Mouse (Mus musculus): ENCODE data around the gene Cyth3.

The Cyth3 gene

DNA sequence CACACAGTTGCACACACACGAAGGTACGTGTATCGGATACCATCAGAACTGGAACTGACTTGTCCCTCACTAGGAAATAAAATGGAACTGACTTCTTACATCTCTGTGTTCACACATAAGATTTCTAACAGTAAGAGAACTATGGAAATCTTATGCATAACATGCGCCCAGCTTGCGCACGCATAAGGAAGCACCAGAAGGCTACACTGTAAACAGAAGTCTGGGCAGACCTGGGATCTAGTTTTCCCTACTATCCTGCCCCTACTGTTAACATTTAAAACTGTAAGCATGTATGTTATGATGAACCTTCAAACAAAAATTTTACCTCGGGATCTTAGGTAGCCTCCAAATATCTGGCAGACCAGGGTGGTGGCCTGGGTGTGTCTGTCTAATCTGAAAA, 99.7 kb downstream of the Cyth3 start:
- no peak for DNase-seq

DNA sequence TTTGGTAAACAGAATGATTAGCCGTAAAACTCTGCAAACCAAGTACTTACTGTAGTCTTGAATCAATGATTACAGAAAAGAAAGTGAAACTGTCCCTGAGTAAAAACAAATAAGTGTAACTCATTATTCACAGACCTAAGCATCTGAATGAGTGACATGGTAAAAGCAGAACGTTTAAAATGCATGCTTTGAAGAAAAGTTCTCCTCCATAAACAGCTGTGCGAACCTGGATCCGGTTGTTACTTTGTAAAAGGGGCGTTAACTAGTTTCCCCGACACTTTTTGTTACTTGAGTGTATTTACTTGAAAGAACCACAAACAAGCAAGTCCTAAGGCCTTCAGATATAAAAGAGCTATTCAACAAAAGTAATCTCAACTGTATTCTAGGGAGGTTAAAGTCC, 108.7 kb downstream of the Cyth3 start:
- DNase-seq, result no peak

- DNase-seq, result peak; percentile 49
These were observed 109.4 kb downstream of the Cyth3 start for GRCm38 (mm10) chr5:143731483-143732112.

GRCm38 (mm10) chr5:143732180-143732891, 110.1 kb downstream of the Cyth3 start, which contains the start of gene Usp42:
Gene Usp42, minus strand, starts transcription at chr5:143732280.
- DNase-seq, result peak; percentile 98

DNA sequence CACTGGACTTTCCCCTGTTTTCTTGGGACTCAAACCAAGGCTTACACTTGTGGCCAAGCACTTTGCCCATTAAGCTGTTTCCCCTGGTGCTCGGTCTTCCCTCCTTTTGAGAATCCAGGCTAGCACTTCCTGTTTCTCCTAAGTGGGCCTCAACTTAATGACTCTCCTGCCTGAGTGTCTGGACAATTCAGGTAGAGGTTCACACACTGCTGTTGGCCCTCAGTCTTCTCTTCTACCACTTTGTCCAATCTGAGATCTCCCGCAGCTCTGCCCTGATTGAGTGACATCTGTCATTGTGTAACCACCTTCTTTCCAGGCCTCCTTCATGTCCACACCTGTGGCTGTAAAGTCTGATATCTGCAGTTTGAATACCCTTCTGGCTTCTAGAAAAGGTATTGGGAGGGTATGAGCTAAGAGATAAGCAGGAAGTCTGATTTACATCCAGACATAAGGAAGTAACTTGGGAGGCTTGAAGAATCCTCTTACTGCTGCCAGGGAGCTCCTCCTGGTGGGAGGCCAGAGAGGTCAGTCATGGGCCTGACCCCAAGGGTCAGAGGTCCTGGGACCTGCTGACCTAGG, 127.5 kb downstream of the Cyth3 start:
- no peak for DNase-seq

DNA sequence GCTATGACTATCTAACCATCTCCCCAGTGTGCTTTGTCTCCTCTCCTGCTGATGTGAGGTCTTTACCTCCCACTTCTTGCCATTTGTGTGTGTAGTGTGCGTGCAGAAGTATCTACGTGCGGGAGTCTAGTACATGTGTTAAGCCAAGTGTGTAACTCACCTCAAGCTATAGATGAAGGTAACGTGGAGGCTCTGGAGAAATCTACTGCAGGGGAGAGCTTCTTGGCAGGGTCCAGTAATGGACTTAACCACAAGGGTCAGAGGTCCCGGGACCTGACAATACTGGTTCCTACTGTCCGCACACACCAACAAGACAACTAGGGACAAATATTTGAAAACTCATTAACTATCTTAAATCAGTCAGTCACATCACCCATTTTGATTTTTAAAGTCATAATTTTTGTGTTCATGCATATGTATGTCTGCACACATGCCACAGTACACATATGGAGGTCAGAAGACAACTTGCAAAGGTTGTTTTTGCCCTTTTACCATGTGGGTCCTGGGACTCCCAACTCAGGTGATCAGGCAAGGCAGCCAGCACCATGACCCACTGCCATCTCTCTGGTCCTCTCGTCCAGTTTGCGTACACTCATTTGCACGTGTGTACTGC, 133.4 kb downstream of the Cyth3 start:
- DNase-seq, result no peak

DNA sequence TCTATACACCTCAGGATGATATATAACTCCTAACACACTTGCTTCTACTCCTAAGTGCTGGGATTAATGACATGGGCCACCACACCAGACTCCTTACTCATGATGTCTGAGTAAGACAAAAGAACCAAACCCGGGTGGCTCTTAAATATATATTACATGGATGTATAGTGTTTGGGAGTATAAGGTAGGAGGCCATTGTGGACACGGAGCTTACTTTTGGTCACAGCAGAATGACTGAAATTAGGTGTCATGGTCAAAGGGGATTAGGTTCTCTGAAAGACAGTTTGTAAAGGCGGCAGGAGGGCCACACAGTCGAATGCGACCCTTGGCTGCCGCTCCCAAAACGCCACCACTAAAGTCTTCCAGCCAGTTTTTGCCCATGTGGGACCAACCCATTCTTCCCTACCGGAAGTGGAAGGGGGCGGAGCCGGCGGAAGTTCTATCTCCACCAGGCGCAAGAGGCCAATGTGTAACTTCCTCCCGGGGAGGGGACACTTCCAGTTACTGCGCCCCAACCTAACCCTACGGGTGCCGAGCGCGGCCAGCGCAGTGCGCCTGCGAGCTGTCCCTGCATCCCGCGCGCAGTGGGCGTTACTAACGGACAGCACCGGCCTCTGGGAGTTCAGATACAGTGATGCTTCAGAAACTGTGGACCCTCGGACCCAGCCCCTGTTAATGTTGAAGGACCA, 135.7 kb downstream of the Cyth3 start:
- DNase-seq, result peak; percentile 94

- no peak for DNase-seq
These were observed 137.3 kb downstream of the Cyth3 start for GRCm38 (mm10) chr5:143759554-143759953.

Data from kidney, postnatal 14 days (tissue).